In genomic region chr9:48238153-48238755, GRCm38 (mm10) we compare ENCODE assay signal across 8 mouse cellular contexts.
DNase-seq lines count a peak whose midpoint lies in the region; ATAC-seq and TF ChIP-seq lines count a peak whose summit lies in the region.

No protein-coding gene starts in this region.

- no peak overlapping the region for H3K4me3 ChIP-seq in gastrocnemius, adult 2 months
- H3K4me3 ChIP-seq in forebrain, embryonic 13.5 days: no peak overlapping the region

- peak; percentile 39 for DNase-seq in gastrocnemius, adult 2 months
- DNase-seq in gastrocnemius, postnatal 25 days: no peak
- DNase-seq in ovary, postnatal 36 days (ENCODE audit: low spot score): peak; percentile 30
- DNase-seq in ovary, postnatal 10 days (ENCODE audit: low spot score): no peak
- peak; percentile 33 for DNase-seq in c-Kit-positive CD71-positive TER-119-negative erythroid progenitor cells, embryonic 14.5 days (ENCODE audit: low read depth)
- peak; percentile 49 to 55 for DNase-seq in kidney, postnatal 4 days
- peak; percentile 40 for DNase-seq in thymus, postnatal 14 days

- H3K36me3 ChIP-seq in forebrain, embryonic 13.5 days (ENCODE audit: poor library complexity, severe bottlenecking): no peaks in the 10 kb centered on the region

- no peak overlapping the region for H3K27ac ChIP-seq in gastrocnemius, adult 2 months
- no peak overlapping the region for H3K27ac ChIP-seq in forebrain, embryonic 13.5 days

- no peaks in the 10 kb centered on the region for H3K27me3 ChIP-seq in forebrain, embryonic 13.5 days

- intact Hi-C loops in gastrocnemius, adult 2 months (cut with DNase I): no loop called here

- no peak overlapping the region for H3K9ac ChIP-seq in forebrain, embryonic 13.5 days

- no peak overlapping the region for H3K4me2 ChIP-seq in forebrain, embryonic 13.5 days

- H3K9me3 ChIP-seq in forebrain, embryonic 13.5 days (replicated peaks): no peaks in the 10 kb centered on the region

- 81% methylated on average over 9 of the region's 9 CpGs for WGBS in forebrain, embryonic 13.5 days

- no peak for ATAC-seq in forebrain, embryonic 13.5 days

- TF ChIP-seq CTCF in gastrocnemius, adult 2 months (IDR thresholded peaks at IDR 0.05): peak; percentile 77

- no peaks in the 10 kb centered on the region; the same call in 1 of the 2 replicates for H3K4me1 ChIP-seq in forebrain, embryonic 13.5 days

Comparison
In these comparisons a context has a peak if more than half of its experiments do, and no peak if none do; other contexts are left out.
1. DNase-seq: peak in gastrocnemius, adult 2 months (single experiment), ovary, postnatal 36 days (single experiment), c-Kit-positive CD71-positive TER-119-negative erythroid progenitor cells, embryonic 14.5 days (single experiment), kidney, postnatal 4 days (2 of 2) and thymus, postnatal 14 days (single experiment); none in gastrocnemius, postnatal 25 days (single experiment) and ovary, postnatal 10 days (single experiment).